Mouse (Mus musculus): Measurements from ENCODE around the gene Ncf4. TPM values are rescaled to one million over a fixed set of nuclear protein-coding genes. Genes with fewer than 3 reads are reported as not detected.

Ncf4 gene
- total RNA-seq, 2 experiments from 2014 or later, result 0.95 to 1.5 TPM

- DNase-seq (ENCODE audit: low spot score in 2 of 2), result no peak
Measured at GRCm38 (mm10) chr15:78309865-78310264, 65.3 kb downstream of the Ncf4 start.

GRCm38 (mm10) chr15:78310971-78311370 is 66.4 kb downstream of the Ncf4 start:
- no peak for DNase-seq (ENCODE audit: low spot score in 2 of 2)

Small RNAs within 50 kb of the gene (microRNA-seq; reads per million reads assigned to microRNA genes)
- gene Mir7676-1, result 0 reads per million in 2 experiments

Other genes with a start within 250 kb of the Ncf4 start
- gene Cacng2, start 124.8 kb upstream of the Ncf4 start, total RNA-seq (2021), result 10 to 100 TPM; 51.4 to 54.6 TPM
- gene Ift27, start 70.7 kb upstream of the Ncf4 start, total RNA-seq (2021), result 10 to 100 TPM; 28.6 to 30.7 TPM
- gene Pvalb, start 38.4 kb upstream of the Ncf4 start, total RNA-seq (2021), result 100 to 1,000 TPM in 1 of 2 experiments, 10 to 100 TPM in 1; 91.2 to 126 TPM
- under 1 TPM; 0.66 to 0.72 TPM for gene Csf2rb2, start 60.9 kb downstream of the Ncf4 start, total RNA-seq (2021)
- gene Csf2rb, start 81.0 kb downstream of the Ncf4 start, total RNA-seq (2021), result under 1 TPM; 0.66 to 1.00 TPM
- not detected for gene Tex33, start 151.1 kb downstream of the Ncf4 start, total RNA-seq (2021)
- gene Tst, start 161.1 kb downstream of the Ncf4 start, total RNA-seq (2021), result 10 to 100 TPM; 31.6 to 33.8 TPM
- 10 to 100 TPM; 28.4 to 33.0 TPM for gene Mpst, start 161.6 kb downstream of the Ncf4 start, total RNA-seq (2021)
- gene Kctd17, start 183.8 kb downstream of the Ncf4 start, total RNA-seq (2021), result 100 to 1,000 TPM; 313 to 338 TPM
- gene Tmprss6, start 223.8 kb downstream of the Ncf4 start, total RNA-seq (2021), result 1 to 10 TPM in 1 of 2 experiments, under 1 TPM in 1; 0.23 to 1.4 TPM

Data from left cerebral cortex, adult 18-20 months (tissue).